Comparison of ENCODE assay signal across 22 mouse cellular contexts in genomic region chr13:49158040-49158713, GRCm38 (mm10). TPM values are rescaled to one million over a fixed set of nuclear protein-coding genes. Genes with fewer than 3 reads are reported as not detected.
A peak's percentile ranks its signal among the peaks of the same experiment; 100 is the strongest.
DNase-seq lines count a peak whose midpoint lies in the region; ATAC-seq lines count a peak whose summit lies in the region.
"Had no signal": no experiment of that assay in that cellular context is flagged by ENCODE, and none has a peak within 500 bp of the region (broad histone marks: within the 10 kb centered on the region; RNA-seq: fewer than 3 reads in every experiment).

No protein-coding gene starts in this region.

- no peak overlapping the region for H3K4me2 ChIP-seq in forebrain, embryonic 14.5 days (ENCODE audit: low read length)
- H3K4me2 ChIP-seq: heart, embryonic 13.5 days; hindbrain, embryonic 12.5 days; limb, embryonic 15.5 days had no signal

- H3K4me1 ChIP-seq in forebrain, embryonic 14.5 days (ENCODE audit: control insufficient read depth, insufficient read depth, low read length), result no peaks in the 10 kb centered on the region
- H3K4me1 ChIP-seq: hindbrain, embryonic 12.5 days had no signal

- peak; percentile 46 to 65 for DNase-seq in lung, adult 18-20 months
- DNase-seq in lung, postnatal 10 days, result no peak
- peak; percentile 51 for DNase-seq in kidney, adult 9 months
- peak; percentile 67 to 74 for DNase-seq in kidney, postnatal 36 days
- DNase-seq in lung, postnatal 4 days, result peak; percentile 21 to 63
- no peak for DNase-seq in forebrain, embryonic 14.5 days (ENCODE audit: low spot score)
- DNase-seq in layer of hippocampus, adult 11-12 months (ENCODE audit: low spot score), result no peak
- DNase-seq: adrenal gland, adult 8-10 months; B cell, adult 2 months; cerebellum, adult 2 months; gastrocnemius, postnatal 25 days; heart, adult 2 months; layer of hippocampus, adult 9-11 months; left cerebral cortex, postnatal 4 days; right cerebral cortex, postnatal 14 days had no signal

- no peaks in the 10 kb centered on the region for H3K27me3 ChIP-seq in forebrain, embryonic 14.5 days (replicated peaks; ENCODE audit: control insufficient read depth, insufficient read depth, low read length)
- H3K27me3 ChIP-seq: hindbrain, embryonic 12.5 days; limb, embryonic 15.5 days had no signal

- no peak for ATAC-seq in forebrain, embryonic 14.5 days
- ATAC-seq: activated CD4-positive, CD25-positive, alpha-beta regulatory T cell, adult 4 months; forebrain, embryonic 16.5 days had no signal

- H3K9ac ChIP-seq in forebrain, embryonic 14.5 days (ENCODE audit: low read length), result no peak overlapping the region
- H3K9ac ChIP-seq: heart, embryonic 13.5 days; hindbrain, embryonic 12.5 days; limb, embryonic 15.5 days; liver, embryonic 14.5 days had no signal

- H3K9me3 ChIP-seq in forebrain, embryonic 14.5 days (replicated peaks; ENCODE audit: control insufficient read depth, low read length), result no peaks in the 10 kb centered on the region
- H3K9me3 ChIP-seq: G1E; hindbrain, embryonic 12.5 days; limb, embryonic 15.5 days had no signal

- 76% methylated on average over 10 of the region's 10 CpGs for WGBS in forebrain, embryonic 14.5 days

- no peaks in the 10 kb centered on the region for H3K36me3 ChIP-seq in forebrain, embryonic 14.5 days (ENCODE audit: control insufficient read depth, insufficient read depth, low read length)
- H3K36me3 ChIP-seq: G1E; heart, embryonic 13.5 days; hindbrain, embryonic 12.5 days; limb, embryonic 15.5 days had no signal

- H3K4me3 ChIP-seq in forebrain, embryonic 14.5 days (ENCODE audit: low read depth, low read length), result no peak overlapping the region
- H3K4me3 ChIP-seq: heart, adult 2 months; heart, embryonic 13.5 days; hindbrain, embryonic 12.5 days; limb, embryonic 15.5 days had no signal

- H3K27ac ChIP-seq in forebrain, embryonic 14.5 days (ENCODE audit: low read depth, low read length), result no peak overlapping the region
- H3K27ac ChIP-seq: heart, adult 2 months; heart, embryonic 13.5 days; hindbrain, embryonic 12.5 days; limb, embryonic 15.5 days; liver, embryonic 14.5 days had no signal

RNA-seq across cellular contexts. Expression of gene Wnk2, which starts 10.4 kb away (rescaled TPM):
- polyA plus RNA-seq in forebrain, embryonic 14.5 days (2014; fragmentation: Nextera tagmentation; extraction: Ambion mirVana), result 14.9 and 17.8 TPM in 2 replicates
- polyA plus RNA-seq: activated CD4-positive, CD25-positive, alpha-beta regulatory T cell, adult 4 months; G1E had no signal

RNA-seq across cellular contexts. Expression of gene Ninj1, which starts 29.1 kb away (rescaled TPM):
- polyA plus RNA-seq in forebrain, embryonic 14.5 days (2014; fragmentation: Nextera tagmentation; extraction: Ambion mirVana), result 26.3 and 30.0 TPM in 2 replicates

RNA-seq across cellular contexts. Expression of gene Card19, which starts 57.7 kb away (rescaled TPM):
- polyA plus RNA-seq in forebrain, embryonic 14.5 days (2014; fragmentation: Nextera tagmentation; extraction: Ambion mirVana), result 20.8 and 23.8 TPM in 2 replicates

Comparison
In these comparisons a context has a peak if more than half of its experiments do, and no peak if none do; other contexts are left out.
1. DNase-seq: peak in lung, adult 18-20 months (2 of 2), kidney, adult 9 months (single experiment), kidney, postnatal 36 days (2 of 2) and lung, postnatal 4 days (2 of 2); none in lung, postnatal 10 days (single experiment), forebrain, embryonic 14.5 days (single experiment) and layer of hippocampus, adult 11-12 months (single experiment).